Comparison of ENCODE assay signal across 15 mouse cellular contexts in the genomic region with DNA sequence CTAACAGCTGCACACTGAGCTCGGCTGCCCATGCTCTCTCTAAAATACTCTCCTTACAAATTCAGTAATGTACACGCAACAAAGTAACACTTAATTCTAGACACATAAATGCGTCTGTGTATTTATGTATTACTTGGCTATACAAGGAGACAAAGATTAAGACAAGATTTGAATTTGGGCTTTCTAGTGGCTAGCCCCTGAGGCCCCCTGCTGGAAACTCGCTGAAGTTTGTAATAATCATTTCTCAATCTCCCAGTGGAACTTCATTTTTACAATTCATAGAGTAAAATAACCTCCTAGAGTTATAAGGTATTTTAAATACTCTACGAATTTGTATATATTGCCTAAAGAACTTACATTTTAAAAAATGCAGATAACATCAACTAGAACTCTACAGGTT. TPM values are rescaled to one million over a fixed set of nuclear protein-coding genes. Genes with fewer than 3 reads are reported as not detected.
DNase-seq lines count a peak whose midpoint lies in the region; TF ChIP-seq lines count a peak whose summit lies in the region.
"Had no signal": no experiment of that assay in that cellular context is flagged by ENCODE, and none has a peak within 500 bp of the region (broad histone marks: within the 10 kb centered on the region; RNA-seq: fewer than 3 reads in every experiment).

No protein-coding gene starts in this region.

- WGBS in limb, embryonic 10.5 days, result 75% methylated on average over 5 of the region's 5 CpGs

- H3K4me1 ChIP-seq in limb, embryonic 10.5 days, result no peaks in the 10 kb centered on the region
- H3K4me1 ChIP-seq: embryonic facial prominence, embryonic 12.5 days; forebrain, embryonic 12.5 days had no signal

- DNase-seq in embryo, embryonic 11 days, result peak; percentile 30
- DNase-seq in embryo, embryonic 10 days (ENCODE audit: low spot score), result no peak
- DNase-seq in layer of hippocampus, adult 2 months (ENCODE audit: low spot score in 2 of 2), result no peak
- DNase-seq in layer of hippocampus, postnatal 25 days (ENCODE audit: extremely low spot score in 1 of 2, low spot score in 1 of 2), result no peak
- DNase-seq in right cerebral cortex, postnatal 4 days, result peak; percentile 29
- DNase-seq in right cerebral cortex, postnatal 25 days, result no peak
- no peak for DNase-seq in urinary bladder, postnatal 36 days (ENCODE audit: low spot score in 2 of 2)
- DNase-seq in limb, embryonic 10.5 days (ENCODE audit: low spot score), result no peak
- DNase-seq: cerebellum, adult 11 months; heart, postnatal 14 days had no signal

- no peaks in the 10 kb centered on the region for H3K27me3 ChIP-seq in limb, embryonic 10.5 days (ENCODE audit: low read depth, poor library complexity, severe bottlenecking)
- H3K27me3 ChIP-seq: embryonic facial prominence, embryonic 12.5 days; forebrain, embryonic 12.5 days had no signal

- peak; percentile 81 for TF ChIP-seq CTCF in layer of hippocampus, adult 2 months (conservative IDR thresholded peaks at IDR 0.05)

- no peaks in the 10 kb centered on the region for H3K9me3 ChIP-seq in limb, embryonic 10.5 days (replicated peaks)
- H3K9me3 ChIP-seq: embryonic facial prominence, embryonic 12.5 days; forebrain, embryonic 12.5 days had no signal

- no peak overlapping the region for H3K27ac ChIP-seq in layer of hippocampus, adult 2 months
- no peak overlapping the region for H3K27ac ChIP-seq in limb, embryonic 10.5 days
- H3K27ac ChIP-seq: embryonic facial prominence, embryonic 12.5 days; forebrain, embryonic 12.5 days had no signal

- H3K36me3 ChIP-seq in limb, embryonic 10.5 days, result no peaks in the 10 kb centered on the region
- H3K36me3 ChIP-seq: embryonic facial prominence, embryonic 12.5 days; forebrain, embryonic 12.5 days had no signal

- H3K4me3 ChIP-seq in layer of hippocampus, adult 2 months, result no peak overlapping the region
- no peak overlapping the region for H3K4me3 ChIP-seq in limb, embryonic 10.5 days
- H3K4me3 ChIP-seq: embryonic facial prominence, embryonic 12.5 days; forebrain, embryonic 12.5 days had no signal

RNA-seq across cellular contexts. Expression of a gene that starts 0.7 kb away (rescaled TPM):
- total RNA-seq in layer of hippocampus, adult 2 months (2021), result under 1 TPM; 0.20 to 0.25 TPM
- total RNA-seq in layer of hippocampus, postnatal 25 days (2021), result under 1 TPM; 0.16 to 0.27 TPM
- polyA plus RNA-seq in limb, embryonic 10.5 days (2016; fragmentation: Nextera tagmentation; extraction: Ambion mirVana), result 0.13 and 0.26 TPM in 2 replicates
- total RNA-seq: adrenal gland, postnatal 36 days had no signal
- polyA plus RNA-seq: inflammation-experienced regulatory T-cells, adult 6 months; small intestine, adult 2 months had no signal

RNA-seq across cellular contexts. Expression of a gene that starts 18.8 kb away (rescaled TPM):
- total RNA-seq in layer of hippocampus, adult 2 months (2021), result 10 to 100 TPM; 62.1 to 63.7 TPM
- 10 to 100 TPM; 58.1 to 60.7 TPM for total RNA-seq in layer of hippocampus, postnatal 25 days (2021)
- polyA plus RNA-seq in limb, embryonic 10.5 days (2016; fragmentation: Nextera tagmentation; extraction: Ambion mirVana), result 14.8 and 20.6 TPM in 2 replicates

RNA-seq across cellular contexts. Expression of a gene that starts 19.6 kb away (rescaled TPM):
- total RNA-seq in layer of hippocampus, adult 2 months (2021), result not detected
- 1 to 10 TPM in 1 of 2 experiments, not detected in 1; 2.7 TPM for total RNA-seq in layer of hippocampus, postnatal 25 days (2021)
- polyA plus RNA-seq in limb, embryonic 10.5 days (2016; fragmentation: Nextera tagmentation; extraction: Ambion mirVana), result not detected in 2 replicates
- total RNA-seq: adrenal gland, postnatal 36 days had no signal
- polyA plus RNA-seq: embryonic facial prominence, embryonic 12.5 days; forebrain, embryonic 12.5 days; inflammation-experienced regulatory T-cells, adult 6 months; small intestine, adult 2 months had no signal

Comparison
In these comparisons a context has a peak if more than half of its experiments do, and no peak if none do; other contexts are left out.
1. DNase-seq: peak in embryo, embryonic 11 days (single experiment) and right cerebral cortex, postnatal 4 days (single experiment); none in embryo, embryonic 10 days (single experiment), layer of hippocampus, adult 2 months (0 of 2), layer of hippocampus, postnatal 25 days (0 of 2), right cerebral cortex, postnatal 25 days (single experiment), urinary bladder, postnatal 36 days (0 of 2) and limb, embryonic 10.5 days (single experiment).